Mouse (Mus musculus): ENCODE results near the gene Nfatc2ip. TPM values are rescaled to one million over a fixed set of nuclear protein-coding genes. Genes with fewer than 3 reads are reported as not detected.
A peak's percentile ranks its signal among the peaks of the same experiment; 100 is the strongest.
"Not testable (repeated sequence)": the region's sequence is repeated elsewhere in the genome, so short reads cannot be mapped to it uniquely, and the experiment has no call there.

The Nfatc2ip gene
- polyA plus RNA-seq, 1 experiment from 2014 or later, result 2.9 TPM

- WGBS, result 84% methylated on average over 2 of the region's 2 CpGs
- no peak overlapping the region for H3K4me3 ChIP-seq (replicated peaks)
- no peaks in the 10 kb centered on the region for H3K36me3 ChIP-seq
- H3K27me3 ChIP-seq, result 0 out of 2 replicates have a peak, but pooled peaks cover 3% of the 10 kb centered on the region
- no peak overlapping the region for H3K27ac ChIP-seq
- no peak overlapping the region for H3K9ac ChIP-seq (replicated peaks)
- H3K4me1 ChIP-seq (replicated peaks), result no peaks in the 10 kb centered on the region
- H3K9me3 ChIP-seq, result no peaks in the 10 kb centered on the region
- no peak overlapping the region for H3K4me2 ChIP-seq
- no peak for ATAC-seq (ENCODE audit: insufficient number of reproducible peaks, insufficient read depth, low FRiP score, low TSS enrichment, low read depth)
Observed at GRCm38 (mm10) chr7:126408686-126409085, 12.1 kb upstream of the Nfatc2ip start.

- not testable (repeated sequence) for H3K27ac ChIP-seq; H3K9me3 ChIP-seq; H3K9ac ChIP-seq (replicated peaks); H3K36me3 ChIP-seq; ATAC-seq (ENCODE audit: insufficient number of reproducible peaks, insufficient read depth, low FRiP score, low TSS enrichment, low read depth); H3K27me3 ChIP-seq; H3K4me3 ChIP-seq (replicated peaks); H3K4me2 ChIP-seq; H3K4me1 ChIP-seq (replicated peaks)
- 85% methylated on average over 8 of the region's 8 CpGs for WGBS
Observed at GRCm38 (mm10) chr7:126402518-126402917, 6.0 kb upstream of the Nfatc2ip start.

GRCm38 (mm10) chr7:126399548-126399947, 3.0 kb upstream of the Nfatc2ip start:
- H3K4me2 ChIP-seq, result no peak overlapping the region
- H3K36me3 ChIP-seq, result no peaks in the 10 kb centered on the region
- H3K27ac ChIP-seq, result no peak overlapping the region
- no peak overlapping the region for H3K4me3 ChIP-seq (replicated peaks)
- 14% methylated on average over 5 of the region's 5 CpGs for whole genome bisulfite sequencing
- H3K9me3 ChIP-seq, result no peaks in the 10 kb centered on the region
- peaks cover 9% of the 10 kb centered on the region for H3K4me1 ChIP-seq (replicated peaks)
- ATAC-seq (ENCODE audit: insufficient number of reproducible peaks, insufficient read depth, low FRiP score, low TSS enrichment, low read depth), result no peak
- no peaks in the 10 kb centered on the region for H3K27me3 ChIP-seq
- H3K9ac ChIP-seq (replicated peaks), result no peak overlapping the region

GRCm38 (mm10) chr7:126397822-126398221, 1.3 kb upstream of the Nfatc2ip start:
- H3K4me3 ChIP-seq (replicated peaks), result no peak overlapping the region
- H3K27me3 ChIP-seq, result no peaks in the 10 kb centered on the region
- WGBS, result 81% methylated on average over 4 of the region's 4 CpGs
- H3K36me3 ChIP-seq, result no peaks in the 10 kb centered on the region
- H3K4me2 ChIP-seq, result no peak overlapping the region
- no peak for ATAC-seq (ENCODE audit: insufficient number of reproducible peaks, insufficient read depth, low FRiP score, low TSS enrichment, low read depth)
- H3K4me1 ChIP-seq (replicated peaks), result peaks cover 9% of the 10 kb centered on the region
- no peak overlapping the region for H3K9ac ChIP-seq (replicated peaks)
- H3K27ac ChIP-seq, result no peak overlapping the region
- H3K9me3 ChIP-seq, result no peaks in the 10 kb centered on the region

- WGBS, result 58% methylated on average over 6 of the region's 6 CpGs
- H3K9me3 ChIP-seq, result no peaks in the 10 kb centered on the region
- H3K9ac ChIP-seq (replicated peaks), result no peak overlapping the region
- peaks cover 9% of the 10 kb centered on the region for H3K4me1 ChIP-seq (replicated peaks)
- ATAC-seq (ENCODE audit: insufficient number of reproducible peaks, insufficient read depth, low FRiP score, low TSS enrichment, low read depth), result no peak
- H3K4me2 ChIP-seq, result peak overlapping the region; percentile 42
- H3K27ac ChIP-seq, result no peak overlapping the region
- H3K36me3 ChIP-seq, result no peaks in the 10 kb centered on the region
- no peak overlapping the region for H3K4me3 ChIP-seq (replicated peaks)
- H3K27me3 ChIP-seq, result no peaks in the 10 kb centered on the region
Observed at GRCm38 (mm10) chr7:126397221-126397620, 684 bp upstream of the Nfatc2ip start.

- ATAC-seq (ENCODE audit: insufficient number of reproducible peaks, insufficient read depth, low FRiP score, low TSS enrichment, low read depth); H3K4me3 ChIP-seq (replicated peaks); H3K9me3 ChIP-seq; H3K27ac ChIP-seq; H3K27me3 ChIP-seq; H3K9ac ChIP-seq (replicated peaks); H3K4me2 ChIP-seq; H3K4me1 ChIP-seq (replicated peaks): not testable (repeated sequence)
- 89% methylated on average over 7 of the region's 7 CpGs for WGBS
- H3K36me3 ChIP-seq, result peaks cover 44% of the 10 kb centered on the region
Observed at GRCm38 (mm10) chr7:126392086-126392884, 4.3 kb downstream of the Nfatc2ip start.

GRCm38 (mm10) chr7:126388185-126388584, 8.4 kb downstream of the Nfatc2ip start:
- no peaks in the 10 kb centered on the region for H3K4me1 ChIP-seq (replicated peaks)
- no peak overlapping the region for H3K27ac ChIP-seq
- ATAC-seq (ENCODE audit: insufficient number of reproducible peaks, insufficient read depth, low FRiP score, low TSS enrichment, low read depth), result no peak
- H3K9ac ChIP-seq (replicated peaks), result no peak overlapping the region
- H3K9me3 ChIP-seq, result no peaks in the 10 kb centered on the region
- no peak overlapping the region for H3K4me2 ChIP-seq
- peaks cover 67% of the 10 kb centered on the region for H3K36me3 ChIP-seq
- WGBS, result 100% methylated on average over 1 of the region's 1 CpGs
- H3K27me3 ChIP-seq, result no peaks in the 10 kb centered on the region
- H3K4me3 ChIP-seq (replicated peaks), result no peak overlapping the region

- no peak overlapping the region for H3K27ac ChIP-seq
- no peak for ATAC-seq (ENCODE audit: insufficient number of reproducible peaks, insufficient read depth, low FRiP score, low TSS enrichment, low read depth)
- H3K4me1 ChIP-seq (replicated peaks), result no peaks in the 10 kb centered on the region
- 96% methylated on average over 5 of the region's 5 CpGs for WGBS
- no peak overlapping the region for H3K4me2 ChIP-seq
- no peaks in the 10 kb centered on the region for H3K27me3 ChIP-seq
- H3K9me3 ChIP-seq, result no peaks in the 10 kb centered on the region
- no peak overlapping the region for H3K4me3 ChIP-seq (replicated peaks)
- no peak overlapping the region for H3K9ac ChIP-seq (replicated peaks)
- H3K36me3 ChIP-seq, result peaks cover 35% of the 10 kb centered on the region
Observed at GRCm38 (mm10) chr7:126383565-126383964, 13.0 kb downstream of the Nfatc2ip start.

- Histone ChIP-seq H3K36me3 (peaks cover 27% of the 10 kb centered on the region), H3K27me3 (no peaks in the 10 kb centered on the region), H3K4me3 (replicated peaks) (peak within 1 kb of the TSS; percentile 90), H3K9ac (replicated peaks) (peak within 1 kb of the TSS; percentile 79), H3K4me2 (peak within 1 kb of the TSS; percentile 95), H3K27ac (peak within 1 kb of the TSS; percentile 79), H3K4me1 (replicated peaks) (peaks cover 8% of the 10 kb centered on the region), H3K9me3 (no peaks in the 10 kb centered on the region)
- ATAC-seq (ENCODE audit: insufficient number of reproducible peaks, insufficient read depth, low FRiP score, low TSS enrichment, low read depth), result peak; percentile 93
- under 1% methylated on average over 33 of the region's 33 CpGs for WGBS
Observed at GRCm38 (mm10) chr7:126377278-126378158, 19.0 kb downstream of the Nfatc2ip start, which contains the start of gene Spns1. TSS of gene Spns1 (minus strand) at chr7:126377450.

- WGBS, result 2% methylated on average over 26 of the region's 27 CpGs
- Histone ChIP-seq H3K4me1 (replicated peaks) (peaks cover 8% of the 10 kb centered on the region), H3K4me2 (peak overlapping the region; percentile 95), H3K9ac (replicated peaks) (peak overlapping the region; percentile 79), H3K4me3 (replicated peaks) (peak overlapping the region; percentile 90), H3K9me3 (no peaks in the 10 kb centered on the region), H3K27me3 (no peaks in the 10 kb centered on the region), H3K27ac (0 out of 2 replicates have a peak overlapping the region, but pooled peaks have one; percentile 29), H3K36me3 (peaks cover 33% of the 10 kb centered on the region)
- peak; percentile 58; the same call in 1 of the 2 replicates for ATAC-seq (ENCODE audit: insufficient number of reproducible peaks, insufficient read depth, low FRiP score, low TSS enrichment, low read depth)
Observed at GRCm38 (mm10) chr7:126376903-126377277, 19.6 kb downstream of the Nfatc2ip start.

GRCm38 (mm10) chr7:126375012-126375411, 21.5 kb downstream of the Nfatc2ip start:
- Histone ChIP-seq H3K36me3 (peaks cover 52% of the 10 kb centered on the region), H3K27ac (no peak overlapping the region), H3K4me1 (replicated peaks) (peaks cover 8% of the 10 kb centered on the region), H3K27me3 (no peaks in the 10 kb centered on the region), H3K4me3 (replicated peaks) (no peak overlapping the region), H3K9ac (replicated peaks) (no peak overlapping the region), H3K9me3 (no peaks in the 10 kb centered on the region), H3K4me2 (no peak overlapping the region)
- 80% methylated on average over 5 of the region's 5 CpGs for WGBS
- ATAC-seq (ENCODE audit: insufficient number of reproducible peaks, insufficient read depth, low FRiP score, low TSS enrichment, low read depth), result no peak

All from limb, embryonic 12.5 days (tissue).